Mouse (Mus musculus): ENCODE data around the gene Mtus2.

DNA sequence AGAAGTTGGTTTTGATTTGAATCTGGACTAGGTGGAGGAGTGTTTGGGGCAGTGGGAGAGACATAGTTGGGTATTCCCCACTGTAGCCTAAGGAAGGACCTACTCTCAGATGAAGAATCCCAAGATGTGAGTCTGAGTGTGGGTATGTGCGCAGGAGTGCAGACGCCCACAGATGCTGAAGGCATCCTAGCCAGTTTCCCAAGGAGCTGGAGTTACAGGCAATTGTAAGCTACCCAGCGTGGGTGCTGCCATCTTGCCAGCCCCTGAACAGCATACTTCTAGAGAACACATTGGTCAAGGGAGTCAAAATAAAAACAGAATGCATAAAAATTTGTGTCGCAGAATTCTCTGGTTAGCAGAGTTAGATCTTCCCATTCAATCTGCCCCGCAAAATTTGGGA, 325.5 kb downstream of the Mtus2 start:
- no peak for TF ChIP-seq POLR2A (IDR thresholded peaks at IDR 0.05; ENCODE audit: borderline replicate concordance, low read depth, low read length)
- TF ChIP-seq CTCF (IDR thresholded peaks at IDR 0.05; ENCODE audit: low read depth, low read length): no peak

Measured in bone marrow macrophage, adult 2 months (primary cell).